Mouse (Mus musculus) kidney, postnatal 4 days (tissue): ENCODE data around the gene Adgrl2.

Experiments
- DNase-seq, 2 experiments: peaks; one replicate each; pipeline ENCODE4 v3.0.0; 2021; ENCODE audit warnings: mixed read lengths in 2 of 2

Adgrl2 gene

GRCm38 (mm10) chr3:148872563-148872962, 117.8 kb downstream of the Adgrl2 start:
- DNase-seq, result no peak

GRCm38 (mm10) chr3:148871792-148872464, 118.4 kb downstream of the Adgrl2 start:
- no peak for DNase-seq

DNA sequence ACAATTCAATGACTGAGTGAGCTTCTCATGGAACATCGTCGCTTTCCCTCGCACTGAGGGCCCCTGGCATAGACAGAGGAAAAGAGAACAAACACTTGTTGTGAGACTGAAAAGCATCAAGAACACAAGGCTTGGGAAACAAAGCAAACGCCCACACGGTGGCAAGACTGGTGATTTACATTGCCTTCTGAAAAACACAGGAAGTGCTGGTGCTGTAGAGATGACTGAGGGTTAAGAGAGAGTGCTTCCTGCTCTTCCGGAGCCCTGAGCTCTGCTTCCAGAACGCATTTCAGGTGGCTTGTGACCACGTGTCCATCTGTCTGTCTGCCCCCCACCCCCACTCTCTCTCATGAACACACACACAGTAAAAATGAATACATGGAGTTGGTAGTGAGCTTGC, 122.7 kb downstream of the Adgrl2 start:
- DNase-seq, result peak in 1 of 2 experiments; percentile 31

GRCm38 (mm10) chr3:148866633-148867032, 123.7 kb downstream of the Adgrl2 start:
- no peak for DNase-seq

DNA sequence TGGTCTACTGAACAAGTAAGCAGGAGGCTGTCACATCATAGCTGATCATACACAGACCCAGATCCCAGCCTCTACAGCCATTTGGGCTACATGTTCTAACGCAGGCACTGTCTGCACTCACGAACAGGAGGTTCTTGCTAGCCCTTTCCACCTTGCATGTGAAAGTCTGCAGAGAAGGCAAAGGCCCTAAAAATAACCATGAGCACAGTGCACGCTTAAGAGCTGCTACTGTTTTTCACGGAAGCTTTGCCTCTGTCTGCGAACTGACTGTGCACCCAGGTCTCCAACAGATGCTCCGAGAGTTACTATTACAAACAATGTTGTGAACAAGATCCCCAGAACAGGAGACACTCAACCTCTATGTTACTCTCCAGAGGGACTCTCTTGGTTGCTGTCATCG, 124.3 kb downstream of the Adgrl2 start:
- DNase-seq, result no peak

GRCm38 (mm10) chr3:148865234-148865633, 125.1 kb downstream of the Adgrl2 start:
- DNase-seq, result no peak

GRCm38 (mm10) chr3:148861860-148862259, 128.5 kb downstream of the Adgrl2 start:
- DNase-seq, result no peak

- no peak for DNase-seq
Measured at GRCm38 (mm10) chr3:148854306-148854910, 135.9 kb downstream of the Adgrl2 start.

DNA sequence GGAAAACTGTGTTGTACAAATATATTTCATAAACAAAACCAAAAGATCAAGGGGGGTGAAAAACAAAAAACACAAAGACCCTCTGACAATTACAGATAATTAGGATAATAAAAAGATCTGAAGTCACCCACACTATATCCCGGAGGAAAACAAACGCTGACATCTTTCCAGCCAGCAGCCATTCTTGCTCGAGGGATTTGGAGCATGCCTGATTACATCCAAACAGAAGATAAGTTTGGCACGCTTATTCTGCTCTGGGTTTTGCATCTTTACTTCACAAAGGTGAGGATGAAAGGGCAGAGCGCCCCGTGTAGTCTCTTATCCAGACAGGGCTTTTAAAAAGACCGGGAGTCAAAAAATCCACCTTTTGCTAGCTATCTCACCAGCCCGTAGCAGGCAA, 137.0 kb downstream of the Adgrl2 start:
- DNase-seq, result no peak

GRCm38 (mm10) chr3:148852556-148852955, 137.8 kb downstream of the Adgrl2 start:
- peak in 1 of 2 experiments; percentile 21 for DNase-seq

DNA sequence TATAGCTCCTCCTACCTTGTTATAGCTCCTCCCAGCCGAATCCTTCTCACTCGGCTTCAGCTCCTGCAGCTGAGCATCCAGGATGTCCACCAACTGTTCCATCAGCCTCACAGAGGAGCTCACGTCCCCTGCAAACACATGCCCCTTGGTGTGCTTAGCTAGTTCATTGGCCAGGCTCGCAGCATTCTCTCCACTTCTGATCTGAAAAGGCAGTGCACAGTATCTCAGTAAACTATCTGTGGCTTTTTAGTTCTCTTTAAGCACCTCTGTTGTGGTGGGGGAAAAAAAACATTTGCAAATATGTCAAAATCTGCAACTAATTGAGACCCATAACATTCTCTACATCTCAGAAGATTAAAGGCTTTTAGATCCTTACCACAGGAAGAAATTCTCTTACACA, 139.5 kb downstream of the Adgrl2 start:
- DNase-seq, result no peak

DNA sequence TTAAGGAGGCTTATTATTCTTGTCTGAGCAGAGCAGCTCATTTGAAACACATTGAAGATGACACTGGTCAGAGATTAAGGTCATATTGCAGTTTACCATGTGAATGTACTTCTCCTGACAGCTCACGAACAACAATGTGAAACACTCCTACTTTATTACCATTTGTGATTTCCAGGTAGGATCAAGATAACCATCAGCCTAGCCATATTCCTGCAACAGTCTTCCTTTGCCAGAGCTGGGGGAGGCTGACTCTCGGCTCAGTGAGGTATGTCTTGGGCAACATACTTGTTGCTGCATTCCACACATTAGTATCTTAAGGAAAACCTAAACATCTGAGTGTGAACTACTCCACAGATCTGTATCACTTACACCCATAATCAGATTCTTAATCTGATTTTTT, 142.0 kb downstream of the Adgrl2 start:
- no peak for DNase-seq

- DNase-seq, result no peak
Measured at GRCm38 (mm10) chr3:148844182-148844581, 146.2 kb downstream of the Adgrl2 start.

GRCm38 (mm10) chr3:148842533-148842932, 147.8 kb downstream of the Adgrl2 start:
- DNase-seq, result no peak

GRCm38 (mm10) chr3:148838835-148839296, 151.5 kb downstream of the Adgrl2 start:
- no peak for DNase-seq

GRCm38 (mm10) chr3:148838095-148838834, 152.1 kb downstream of the Adgrl2 start:
- no peak for DNase-seq

- DNase-seq, result no peak
Measured at GRCm38 (mm10) chr3:148835136-148835535, 155.2 kb downstream of the Adgrl2 start.

DNA sequence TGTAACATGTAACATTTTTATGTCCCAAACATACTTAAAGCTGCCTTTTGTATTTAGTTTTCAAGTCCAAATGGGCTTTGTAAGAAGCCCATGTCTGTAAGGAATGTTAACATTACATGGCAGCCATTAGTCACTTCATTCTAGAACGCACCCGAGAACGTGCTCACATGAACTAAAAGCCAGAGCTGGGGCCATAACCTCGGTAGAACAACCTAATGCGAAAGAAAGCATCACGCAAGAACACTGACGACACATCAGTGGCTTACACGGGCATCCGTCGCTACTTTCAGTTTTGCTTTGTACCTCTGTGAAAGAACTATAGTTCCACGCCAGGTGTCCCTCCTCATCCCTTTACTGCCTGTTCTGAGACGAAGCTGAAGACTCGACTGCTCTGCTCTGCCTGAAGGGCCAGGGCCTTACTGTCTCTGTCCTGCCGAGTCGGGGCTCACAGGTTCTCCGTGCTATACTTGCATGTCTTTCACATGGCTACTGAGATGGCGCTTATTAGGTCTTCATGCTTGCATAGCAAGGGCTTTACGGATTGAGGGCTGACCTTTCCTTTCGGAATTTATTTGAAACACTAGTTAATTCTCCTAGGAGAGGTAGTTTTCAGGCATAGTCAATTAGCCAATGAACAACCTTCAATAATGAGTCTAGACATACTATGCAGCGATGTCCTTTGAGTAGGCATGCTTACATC, 157.1 kb downstream of the Adgrl2 start:
- no peak for DNase-seq

DNA sequence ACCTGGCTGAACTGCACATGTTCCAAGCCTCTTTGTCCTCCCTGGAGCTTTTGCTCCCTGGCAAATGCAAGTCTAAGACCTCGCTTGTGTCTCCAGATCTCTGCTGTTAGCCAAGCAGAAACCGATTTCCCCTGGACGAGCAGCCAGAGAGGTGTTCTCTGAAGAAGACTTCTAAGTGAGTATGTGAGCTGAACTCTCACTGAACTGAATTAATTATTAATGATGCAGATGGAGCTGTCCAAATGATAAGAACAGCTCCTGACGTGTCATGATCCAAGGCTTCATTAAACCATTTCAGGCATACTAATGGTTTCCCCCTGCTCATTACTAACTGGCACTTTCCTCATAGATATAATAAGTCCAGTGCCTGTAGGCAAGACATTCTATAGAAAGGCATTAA, 158.4 kb downstream of the Adgrl2 start:
- DNase-seq, result no peak

DNA sequence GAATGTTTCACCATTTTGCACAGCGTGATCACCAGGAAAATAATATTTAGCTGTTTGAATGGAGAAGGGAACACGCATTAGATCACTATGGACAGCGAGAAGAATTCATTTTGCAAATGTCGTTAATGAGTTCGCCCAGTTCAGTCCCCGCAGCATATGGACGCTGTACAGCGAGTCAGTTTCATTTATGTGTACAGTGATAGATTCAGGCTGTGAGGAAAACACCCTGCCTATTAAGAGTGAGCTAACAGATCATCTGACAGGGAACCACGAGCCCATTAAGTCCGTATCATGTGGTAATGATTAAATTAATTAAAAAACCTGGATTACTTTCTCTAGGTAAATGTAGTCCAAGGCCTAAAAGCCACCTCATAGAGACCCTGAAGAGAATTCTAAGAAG, 161.8 kb downstream of the Adgrl2 start:
- DNase-seq, result no peak

DNA sequence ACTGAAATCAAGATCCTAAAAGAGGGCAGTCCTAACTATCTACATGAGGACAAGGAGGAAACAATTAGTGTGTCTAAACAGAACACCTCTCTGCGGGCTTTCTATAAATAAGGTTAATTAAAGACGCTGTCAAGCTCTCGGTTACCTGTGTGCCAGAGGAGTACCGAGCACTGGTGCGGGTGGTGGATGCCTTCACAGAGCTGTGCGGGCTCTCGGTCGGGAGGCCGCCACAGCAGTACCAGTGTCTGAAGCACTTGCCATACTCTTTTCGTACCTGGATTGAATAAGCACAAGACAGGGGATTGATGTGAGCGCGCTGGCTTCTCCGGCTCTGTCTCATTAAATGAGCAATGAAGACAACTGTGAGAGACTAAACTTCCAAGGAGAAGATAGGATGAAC, 166.8 kb downstream of the Adgrl2 start:
- no peak for DNase-seq

DNA sequence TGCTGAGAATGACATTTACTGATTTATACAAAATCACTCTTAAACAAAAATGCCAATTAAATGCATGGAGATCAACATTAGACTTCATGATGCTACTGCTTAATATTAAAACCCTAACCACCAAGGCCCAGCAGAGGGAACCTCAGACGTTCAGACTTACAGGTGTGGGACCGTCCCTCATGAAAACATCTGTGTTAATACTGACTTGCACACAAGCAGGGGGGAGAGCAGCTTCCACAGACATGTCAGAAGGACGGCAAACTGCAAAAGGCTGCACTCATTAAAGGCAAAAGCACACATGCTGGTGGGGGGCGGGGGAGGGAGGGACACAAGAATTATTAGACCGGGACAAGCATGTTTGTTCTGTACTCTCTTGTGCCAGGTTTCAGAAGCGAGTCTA, 168.7 kb downstream of the Adgrl2 start:
- no peak for DNase-seq

DNA sequence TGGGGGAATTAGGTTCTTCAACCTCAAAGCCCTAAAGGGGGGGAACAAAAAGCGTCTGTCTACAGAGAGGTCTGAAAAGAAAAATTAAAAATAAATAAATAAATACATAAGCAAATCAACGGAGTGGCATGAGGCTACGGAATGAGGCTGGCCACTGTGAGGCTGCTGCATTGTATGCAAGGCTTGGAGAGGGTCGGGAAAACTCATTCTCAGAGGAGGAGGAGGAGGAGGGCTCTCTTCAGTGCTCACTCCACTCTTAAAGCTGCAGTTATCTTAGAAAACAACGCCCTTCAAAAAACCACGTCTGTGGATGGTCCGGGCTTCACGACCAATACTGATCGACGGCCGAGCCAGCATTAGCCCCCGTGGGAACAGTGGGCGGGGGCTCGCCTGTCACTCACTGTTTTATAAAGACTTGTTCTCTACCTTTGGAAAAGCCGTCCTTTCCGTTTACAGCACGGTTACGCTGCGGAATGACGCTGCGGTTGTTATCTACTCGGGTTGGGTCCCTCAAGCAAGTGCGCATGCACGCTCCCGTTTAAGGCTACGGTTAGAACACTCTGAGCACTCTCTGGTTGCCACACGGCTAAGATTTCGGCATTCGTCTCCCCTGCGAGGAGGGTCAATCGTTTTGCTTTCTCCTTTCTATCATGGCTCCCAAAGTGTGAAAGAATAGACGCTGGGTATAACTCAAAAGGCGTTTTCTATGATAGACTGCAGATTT, 170.9 kb downstream of the Adgrl2 start:
- no peak for DNase-seq
